8 mouse cellular contexts compared by ENCODE assay signal in the genomic region with DNA sequence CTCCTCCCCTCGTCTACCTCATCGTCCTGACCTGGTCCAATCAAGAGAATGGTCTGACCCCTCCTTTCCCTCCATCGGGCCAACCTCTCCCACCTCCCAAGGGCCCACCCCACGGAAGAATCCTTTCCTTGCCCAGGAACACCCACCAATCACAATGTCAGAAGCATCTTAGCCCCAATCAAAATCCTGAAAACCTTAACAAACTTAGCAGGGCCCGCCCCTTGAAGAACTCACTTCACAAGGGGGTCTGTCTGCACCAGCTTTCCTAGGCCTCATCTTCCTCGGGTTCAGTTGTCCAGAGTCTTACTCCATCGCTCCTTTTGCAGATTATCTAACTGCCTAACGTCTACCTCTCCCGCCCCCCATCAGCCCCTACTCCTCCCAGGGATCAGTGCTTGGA. TPM values are rescaled to one million over a fixed set of nuclear protein-coding genes. Genes with fewer than 3 reads are reported as not detected.
DNase-seq lines count a peak whose midpoint lies in the region; ATAC-seq and TF ChIP-seq lines count a peak whose summit lies in the region.

No protein-coding gene starts in this region.

- no peaks in the 10 kb centered on the region for H3K9me3 ChIP-seq in kidney, embryonic 14.5 days (ENCODE audit: control insufficient read depth, low read length)
- H3K9me3 ChIP-seq in hindbrain, embryonic 12.5 days (replicated peaks): no peaks in the 10 kb centered on the region
- H3K9me3 ChIP-seq in midbrain, embryonic 13.5 days: no peaks in the 10 kb centered on the region

- peak overlapping the region; percentile 77 for H3K4me2 ChIP-seq in kidney, embryonic 14.5 days (replicated peaks; ENCODE audit: low read depth, low read length)
- H3K4me2 ChIP-seq in hindbrain, embryonic 12.5 days (replicated peaks): peak overlapping the region; percentile 67
- H3K4me2 ChIP-seq in midbrain, embryonic 13.5 days (replicated peaks): peak overlapping the region; percentile 75

- peak overlapping the region; percentile 87; the same call in 1 of the 2 replicates for H3K9ac ChIP-seq in kidney, embryonic 14.5 days (ENCODE audit: low read depth, low read length)
- H3K9ac ChIP-seq in hindbrain, embryonic 12.5 days: peak overlapping the region; percentile 70
- peak overlapping the region; percentile 82 for H3K9ac ChIP-seq in midbrain, embryonic 13.5 days (replicated peaks)

- TF ChIP-seq CTCF in cortical plate, adult 2 months (IDR thresholded peaks at IDR 0.05; ENCODE audit: extremely low read depth, insufficient read depth, low read length): no peak

- H3K4me1 ChIP-seq in kidney, embryonic 14.5 days (ENCODE audit: control insufficient read depth, insufficient read depth, low read length): peaks cover 15% of the 10 kb centered on the region
- no peaks in the 10 kb centered on the region for H3K4me1 ChIP-seq in cortical plate, adult 2 months (ENCODE audit: control insufficient read depth, insufficient read depth, low read length)
- peaks cover 13% of the 10 kb centered on the region for H3K4me1 ChIP-seq in hindbrain, embryonic 12.5 days
- H3K4me1 ChIP-seq in midbrain, embryonic 13.5 days (replicated peaks): peaks cover 19% of the 10 kb centered on the region

- peak overlapping the region; percentile 87 for H3K4me3 ChIP-seq in kidney, embryonic 14.5 days (ENCODE audit: low read length)
- peak overlapping the region; percentile 72 for H3K4me3 ChIP-seq in cortical plate, adult 2 months (ENCODE audit: insufficient read depth, low read length)
- H3K4me3 ChIP-seq in hindbrain, embryonic 12.5 days: peak overlapping the region; percentile 53
- H3K4me3 ChIP-seq in midbrain, embryonic 13.5 days (replicated peaks): peak overlapping the region; percentile 77

- no peaks in the 10 kb centered on the region for H3K27me3 ChIP-seq in kidney, embryonic 14.5 days (ENCODE audit: control insufficient read depth, insufficient read depth, low read length)
- no peaks in the 10 kb centered on the region for H3K27me3 ChIP-seq in hindbrain, embryonic 12.5 days
- no peaks in the 10 kb centered on the region for H3K27me3 ChIP-seq in midbrain, embryonic 13.5 days

- TF ChIP-seq POLR2A in cortical plate, adult 2 months (IDR thresholded peaks at IDR 0.05; ENCODE audit: extremely low read depth, insufficient read depth, low read length): no peak

- DNase-seq in kidney, adult 9 months: no peak
- DNase-seq in adrenal gland, adult (ENCODE audit: inconsistent age in 2 of 2, low spot score in 1 of 2): no peak
- DNase-seq in right cerebral cortex, adult 18-20 months: no peak

- WGBS in kidney, embryonic 14.5 days: 15% methylated on average over 9 of the region's 9 CpGs
- 19% methylated on average over 9 of the region's 9 CpGs for WGBS in hindbrain, embryonic 12.5 days
- WGBS in midbrain, embryonic 13.5 days: 15% methylated on average over 9 of the region's 9 CpGs

- peaks cover 36% of the 10 kb centered on the region for H3K36me3 ChIP-seq in kidney, embryonic 14.5 days (ENCODE audit: control insufficient read depth, insufficient read depth, low read length)
- peaks cover 39% of the 10 kb centered on the region for H3K36me3 ChIP-seq in hindbrain, embryonic 12.5 days
- peaks cover 47% of the 10 kb centered on the region for H3K36me3 ChIP-seq in midbrain, embryonic 13.5 days

- H3K27ac ChIP-seq in kidney, embryonic 14.5 days (ENCODE audit: low read depth, low read length): peak overlapping the region; percentile 78; the same call in 1 of the 2 replicates
- no peak overlapping the region for H3K27ac ChIP-seq in cortical plate, adult 2 months (ENCODE audit: insufficient read depth, low read length)
- peak overlapping the region; percentile 56; the same call in 1 of the 2 replicates for H3K27ac ChIP-seq in hindbrain, embryonic 12.5 days
- H3K27ac ChIP-seq in midbrain, embryonic 13.5 days: 0 out of 2 replicates have a peak overlapping the region, but pooled peaks have one; percentile 72

- peak; percentile 43 for ATAC-seq in kidney, embryonic 14.5 days (ENCODE audit: low FRiP score, low TSS enrichment)
- ATAC-seq in hindbrain, embryonic 12.5 days (ENCODE audit: low FRiP score): no peak
- ATAC-seq in midbrain, embryonic 13.5 days: no peak
- ATAC-seq in inflammation-experienced regulatory T-cells, adult 6 months: no peak

RNA-seq across cellular contexts. Expression of a gene that starts 5.6 kb away (rescaled TPM):
- polyA plus RNA-seq in kidney, embryonic 14.5 days (2014; fragmentation: Nextera tagmentation; extraction: Ambion mirVana): 83.1 and 120 TPM in 2 replicates
- 254 and 279 TPM in 2 replicates for polyA plus RNA-seq in cortical plate, adult 2 months (2012; rRNA removed)
- polyA plus RNA-seq in hindbrain, embryonic 12.5 days (2016; fragmentation: Nextera tagmentation; extraction: Ambion mirVana): 78.0 and 80.0 TPM in 2 replicates
- polyA plus RNA-seq in midbrain, embryonic 13.5 days (2015; fragmentation: Nextera tagmentation; extraction: Ambion mirVana): 57.2 and 64.1 TPM in 2 replicates
- 10 to 100 TPM; 66.6 to 74.8 (median 71.1) TPM for polyA plus RNA-seq in inflammation-experienced regulatory T-cells, adult 6 months (2017; shearing (Covaris generic))

RNA-seq across cellular contexts. Expression of a gene that starts 9.1 kb away (rescaled TPM):
- 4.5 TPM in 2 replicates for polyA plus RNA-seq in kidney, embryonic 14.5 days (2014; fragmentation: Nextera tagmentation; extraction: Ambion mirVana)
- 7.4 TPM in 2 replicates for polyA plus RNA-seq in cortical plate, adult 2 months (2012; rRNA removed)
- polyA plus RNA-seq in hindbrain, embryonic 12.5 days (2016; fragmentation: Nextera tagmentation; extraction: Ambion mirVana): 3.5 and 3.6 TPM in 2 replicates
- 3.0 and 4.4 TPM in 2 replicates for polyA plus RNA-seq in midbrain, embryonic 13.5 days (2015; fragmentation: Nextera tagmentation; extraction: Ambion mirVana)
- polyA plus RNA-seq in inflammation-experienced regulatory T-cells, adult 6 months (2017; shearing (Covaris generic)): 1 to 10 TPM; 2.3 to 3.5 (median 3.3) TPM

RNA-seq across cellular contexts. Expression of a gene that starts 23.5 kb away (rescaled TPM):
- polyA plus RNA-seq in kidney, embryonic 14.5 days (2014; fragmentation: Nextera tagmentation; extraction: Ambion mirVana): 20.2 and 23.0 TPM in 2 replicates
- polyA plus RNA-seq in cortical plate, adult 2 months (2012; rRNA removed): 33.5 and 35.2 TPM in 2 replicates
- 17.6 and 20.2 TPM in 2 replicates for polyA plus RNA-seq in hindbrain, embryonic 12.5 days (2016; fragmentation: Nextera tagmentation; extraction: Ambion mirVana)
- polyA plus RNA-seq in midbrain, embryonic 13.5 days (2015; fragmentation: Nextera tagmentation; extraction: Ambion mirVana): 18.9 and 22.8 TPM in 2 replicates
- 10 to 100 TPM; 12.9 to 20.8 (median 13.5) TPM for polyA plus RNA-seq in inflammation-experienced regulatory T-cells, adult 6 months (2017; shearing (Covaris generic))

RNA-seq across cellular contexts. Expression of a gene that starts 38.7 kb away (rescaled TPM):
- polyA plus RNA-seq in kidney, embryonic 14.5 days (2014; fragmentation: Nextera tagmentation; extraction: Ambion mirVana): 173 and 268 TPM in 2 replicates
- 152 and 157 TPM in 2 replicates for polyA plus RNA-seq in cortical plate, adult 2 months (2012; rRNA removed)
- 135 and 149 TPM in 2 replicates for polyA plus RNA-seq in hindbrain, embryonic 12.5 days (2016; fragmentation: Nextera tagmentation; extraction: Ambion mirVana)
- 181 and 186 TPM in 2 replicates for polyA plus RNA-seq in midbrain, embryonic 13.5 days (2015; fragmentation: Nextera tagmentation; extraction: Ambion mirVana)
- 10 to 100 TPM; 51.0 to 54.5 (median 54.2) TPM for polyA plus RNA-seq in inflammation-experienced regulatory T-cells, adult 6 months (2017; shearing (Covaris generic))

RNA-seq across cellular contexts. Expression of a gene that starts 39.1 kb away (rescaled TPM):
- polyA plus RNA-seq in kidney, embryonic 14.5 days (2014; fragmentation: Nextera tagmentation; extraction: Ambion mirVana): 174 and 199 TPM in 2 replicates
- 136 and 139 TPM in 2 replicates for polyA plus RNA-seq in cortical plate, adult 2 months (2012; rRNA removed)
- 272 and 275 TPM in 2 replicates for polyA plus RNA-seq in hindbrain, embryonic 12.5 days (2016; fragmentation: Nextera tagmentation; extraction: Ambion mirVana)
- polyA plus RNA-seq in midbrain, embryonic 13.5 days (2015; fragmentation: Nextera tagmentation; extraction: Ambion mirVana): 359 and 362 TPM in 2 replicates
- polyA plus RNA-seq in inflammation-experienced regulatory T-cells, adult 6 months (2017; shearing (Covaris generic)): 100 to 1,000 TPM in 2 of 3 experiments, 10 to 100 TPM in 1; 95.8 to 156 (median 120) TPM
